Mouse (Mus musculus): Measurements from ENCODE around the gene Gm14214. TPM values are rescaled to one million over a fixed set of nuclear protein-coding genes. Genes with fewer than 3 reads are reported as not detected.

The Gm14214 gene
- polyA plus RNA-seq, 1 experiment from 2014 or later, result not detected

DNA sequence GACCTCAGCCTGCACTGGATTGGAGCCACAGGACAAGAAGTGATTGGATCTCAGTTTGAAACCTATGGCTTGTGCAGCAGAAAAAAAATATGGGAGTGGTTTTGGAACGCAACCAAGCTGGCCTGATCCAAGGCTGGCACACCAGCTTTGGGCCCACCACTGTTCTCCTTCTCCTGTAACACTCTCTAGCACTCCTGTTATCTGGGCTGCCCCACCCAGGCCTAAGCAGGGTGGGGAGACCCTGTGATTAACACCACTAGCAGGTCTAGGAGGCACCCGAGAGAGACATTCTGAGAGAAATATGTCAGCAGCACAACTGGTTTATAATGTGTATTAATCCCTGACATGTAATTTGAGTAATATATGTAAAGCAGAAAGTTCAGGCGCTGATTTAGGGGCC lies 6.6 kb downstream of the Gm14214 start:
- H3K9ac ChIP-seq, result no peak overlapping the region
- no peaks in the 10 kb centered on the region for H3K27me3 ChIP-seq (ENCODE audit: control insufficient read depth, insufficient read depth, low read length)
- H3K4me3 ChIP-seq (replicated peaks; ENCODE audit: low read length), result no peak overlapping the region
- no peak overlapping the region for H3K4me2 ChIP-seq (replicated peaks)
- no peaks in the 10 kb centered on the region for H3K9me3 ChIP-seq (ENCODE audit: control insufficient read depth, low read length)
- H3K36me3 ChIP-seq (replicated peaks; ENCODE audit: control insufficient read depth, insufficient read depth), result no peaks in the 10 kb centered on the region
- ATAC-seq (ENCODE audit: low FRiP score) (no peak), DNase-seq (ENCODE audit: low spot score) (no peak)
- no peaks in the 10 kb centered on the region; the same call in 1 of the 2 replicates for H3K4me1 ChIP-seq (replicated peaks; ENCODE audit: control insufficient read depth, insufficient read depth, low read length)
- 87% methylated on average over 3 of the region's 3 CpGs for WGBS
- no peak overlapping the region for H3K27ac ChIP-seq

- Histone ChIP-seq H3K4me3 (replicated peaks; ENCODE audit: low read length) (no peak overlapping the region), H3K9me3 (ENCODE audit: control insufficient read depth, low read length) (no peaks in the 10 kb centered on the region), H3K4me2 (replicated peaks) (no peak overlapping the region), H3K27ac (no peak overlapping the region), H3K36me3 (replicated peaks; ENCODE audit: control insufficient read depth, insufficient read depth) (no peaks in the 10 kb centered on the region), H3K27me3 (ENCODE audit: control insufficient read depth, insufficient read depth, low read length) (no peaks in the 10 kb centered on the region), H3K9ac (no peak overlapping the region), H3K4me1 (replicated peaks; ENCODE audit: control insufficient read depth, insufficient read depth, low read length) (no peaks in the 10 kb centered on the region; the same call in 1 of the 2 replicates)
- 85% methylated on average over 1 of the region's 1 CpGs for WGBS
- ATAC-seq (ENCODE audit: low FRiP score) (no peak), DNase-seq (ENCODE audit: low spot score) (no peak)
Observed at GRCm38 (mm10) chr2:154758454-154758853, 11.4 kb downstream of the Gm14214 start.

- ATAC-seq (ENCODE audit: low FRiP score) (no peak), DNase-seq (ENCODE audit: low spot score) (no peak)
- Histone ChIP-seq H3K9ac (no peak overlapping the region), H3K27ac (no peak overlapping the region), H3K27me3 (ENCODE audit: control insufficient read depth, insufficient read depth, low read length) (no peaks in the 10 kb centered on the region), H3K36me3 (replicated peaks; ENCODE audit: control insufficient read depth, insufficient read depth) (no peaks in the 10 kb centered on the region), H3K9me3 (ENCODE audit: control insufficient read depth, low read length) (no peaks in the 10 kb centered on the region), H3K4me3 (replicated peaks; ENCODE audit: low read length) (no peak overlapping the region), H3K4me2 (replicated peaks) (no peak overlapping the region), H3K4me1 (replicated peaks; ENCODE audit: control insufficient read depth, insufficient read depth, low read length) (no peaks in the 10 kb centered on the region)
- WGBS, result 79% methylated on average over 5 of the region's 5 CpGs
Observed at GRCm38 (mm10) chr2:154757691-154758090, 12.1 kb downstream of the Gm14214 start.

DNA sequence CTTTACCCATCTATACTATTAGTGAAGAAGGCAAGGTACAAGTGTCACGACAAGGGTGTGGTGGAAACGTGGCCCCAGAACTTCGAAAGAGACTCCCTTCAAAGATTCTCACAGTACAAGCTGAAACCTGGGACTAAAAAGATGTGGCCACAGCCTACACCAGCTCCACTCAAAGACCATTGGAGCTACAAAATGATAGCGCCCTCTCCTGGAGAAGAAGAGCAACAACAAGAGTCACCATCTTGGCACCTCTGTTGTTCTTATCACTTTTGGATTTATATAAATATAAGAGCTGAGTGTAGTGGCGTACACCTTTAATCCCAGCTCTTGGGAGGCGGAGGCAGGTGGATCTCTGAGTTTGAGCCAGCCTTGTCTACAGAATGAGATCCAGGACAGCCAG lies 14.0 kb downstream of the Gm14214 start:
- no peak overlapping the region for H3K27ac ChIP-seq
- DNase-seq (ENCODE audit: low spot score), result no peak
- H3K4me2 ChIP-seq (replicated peaks), result no peak overlapping the region
- 63% methylated on average over 6 of the region's 6 CpGs for WGBS
- H3K9ac ChIP-seq, result no peak overlapping the region
- no peaks in the 10 kb centered on the region for H3K36me3 ChIP-seq (replicated peaks; ENCODE audit: control insufficient read depth, insufficient read depth)
- no peaks in the 10 kb centered on the region for H3K4me1 ChIP-seq (replicated peaks; ENCODE audit: control insufficient read depth, insufficient read depth, low read length)
- H3K4me3 ChIP-seq (replicated peaks; ENCODE audit: low read length), result no peak overlapping the region
- H3K9me3 ChIP-seq (ENCODE audit: control insufficient read depth, low read length), result no peaks in the 10 kb centered on the region
- ATAC-seq (ENCODE audit: low FRiP score), result no peak
- no peaks in the 10 kb centered on the region for H3K27me3 ChIP-seq (ENCODE audit: control insufficient read depth, insufficient read depth, low read length)

DNA sequence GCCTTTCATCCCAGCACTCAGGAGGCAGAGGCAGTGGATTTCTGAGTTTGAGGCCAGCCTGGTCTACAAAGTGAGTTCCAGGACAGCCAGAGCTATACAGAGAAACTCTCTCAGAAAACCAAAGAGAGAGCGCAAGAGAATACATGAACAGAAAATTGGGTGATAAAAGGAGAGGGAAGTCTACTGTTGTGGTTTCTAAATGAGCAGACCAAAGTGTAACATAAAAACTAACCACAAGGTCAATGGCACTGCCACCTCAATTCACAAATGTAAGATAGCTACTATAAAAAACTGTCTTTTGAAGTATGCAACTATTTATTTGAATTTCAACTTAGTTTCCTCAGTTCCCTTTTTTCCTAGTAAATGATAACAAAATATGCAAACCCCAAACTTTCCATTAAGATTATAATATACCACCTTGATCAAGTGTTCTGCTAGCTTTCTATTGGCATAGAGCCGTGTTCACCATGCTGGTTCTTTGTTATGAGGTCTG lies 15.7 kb downstream of the Gm14214 start:
- Histone ChIP-seq H3K9ac (no peak overlapping the region), H3K27me3 (ENCODE audit: control insufficient read depth, insufficient read depth, low read length) (no peaks in the 10 kb centered on the region), H3K4me2 (replicated peaks) (no peak overlapping the region), H3K4me1 (replicated peaks; ENCODE audit: control insufficient read depth, insufficient read depth, low read length) (peaks cover 9% of the 10 kb centered on the region), H3K4me3 (replicated peaks; ENCODE audit: low read length) (no peak overlapping the region), H3K36me3 (replicated peaks; ENCODE audit: control insufficient read depth, insufficient read depth) (no peaks in the 10 kb centered on the region), H3K27ac (no peak overlapping the region), H3K9me3 (ENCODE audit: control insufficient read depth, low read length) (no peaks in the 10 kb centered on the region)
- no peak for DNase-seq (ENCODE audit: low spot score)
- WGBS, result 95% methylated on average over 2 of the region's 2 CpGs
- no peak for ATAC-seq (ENCODE audit: low FRiP score)

GRCm38 (mm10) chr2:154751924-154752323 lies 17.9 kb downstream of the Gm14214 start:
- Histone ChIP-seq H3K27ac (no peak overlapping the region), H3K27me3 (ENCODE audit: control insufficient read depth, insufficient read depth, low read length) (no peaks in the 10 kb centered on the region), H3K4me3 (replicated peaks; ENCODE audit: low read length) (no peak overlapping the region), H3K36me3 (replicated peaks; ENCODE audit: control insufficient read depth, insufficient read depth) (no peaks in the 10 kb centered on the region), H3K4me2 (replicated peaks) (no peak overlapping the region), H3K9me3 (ENCODE audit: control insufficient read depth, low read length) (no peaks in the 10 kb centered on the region), H3K4me1 (replicated peaks; ENCODE audit: control insufficient read depth, insufficient read depth, low read length) (peaks cover 14% of the 10 kb centered on the region), H3K9ac (no peak overlapping the region)
- WGBS, result 47% methylated on average over 8 of the region's 8 CpGs
- ATAC-seq (ENCODE audit: low FRiP score) (no peak), DNase-seq (ENCODE audit: low spot score) (no peak)

DNA sequence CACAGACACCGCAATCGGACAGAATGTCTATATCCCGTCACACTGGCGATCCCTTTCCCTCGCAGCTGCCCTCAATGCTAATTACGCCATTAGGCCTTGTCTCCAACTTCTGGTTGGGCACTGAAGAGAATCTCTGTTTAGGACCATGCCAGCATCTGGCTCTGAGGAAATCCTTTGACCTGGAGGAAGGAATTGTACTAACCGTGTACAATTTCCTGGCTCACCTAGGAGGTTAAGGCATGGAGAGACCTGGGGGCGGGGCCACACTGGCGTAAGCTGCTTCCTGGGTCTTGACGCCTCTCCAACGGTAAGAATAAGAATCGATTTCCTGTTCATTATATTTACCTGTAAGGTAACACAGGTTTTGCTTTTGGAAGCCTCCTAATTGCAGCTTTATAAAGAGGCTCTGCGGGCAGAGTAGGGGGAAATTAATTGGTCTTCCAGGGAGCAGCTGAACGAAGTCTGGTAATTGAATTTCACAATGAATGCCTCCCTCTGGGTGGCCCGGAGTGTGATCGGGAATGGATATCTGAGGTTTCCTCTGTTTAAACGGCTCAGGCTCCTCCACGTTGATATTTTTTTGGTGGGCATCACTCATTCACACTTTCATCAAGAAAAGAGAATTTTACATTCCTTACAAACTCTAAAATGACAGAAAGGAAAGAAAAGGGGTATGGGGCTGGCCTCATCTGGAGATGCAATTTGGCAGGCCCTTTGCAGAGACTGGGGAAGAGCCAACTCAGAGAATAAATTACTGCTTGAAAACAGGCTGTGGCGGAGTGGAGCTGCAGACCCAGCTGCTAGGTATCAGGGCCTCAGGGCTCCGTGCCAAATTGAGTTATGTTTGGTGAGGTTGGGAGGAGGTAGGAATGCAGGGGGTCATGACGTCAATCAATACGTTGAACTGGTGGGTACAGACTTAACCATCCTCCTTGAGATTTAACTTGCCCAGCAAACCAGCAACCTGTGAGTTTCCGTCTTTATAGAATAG lies 20.5 kb downstream of the Gm14214 start:
- Histone ChIP-seq H3K27me3 (ENCODE audit: control insufficient read depth, insufficient read depth, low read length) (no peaks in the 10 kb centered on the region), H3K36me3 (replicated peaks; ENCODE audit: control insufficient read depth, insufficient read depth) (no peaks in the 10 kb centered on the region), H3K27ac (peak overlapping the region; percentile 78), H3K4me2 (replicated peaks) (peak overlapping the region; percentile 28), H3K9ac (no peak overlapping the region), H3K9me3 (ENCODE audit: control insufficient read depth, low read length) (no peaks in the 10 kb centered on the region), H3K4me1 (replicated peaks; ENCODE audit: control insufficient read depth, insufficient read depth, low read length) (peaks cover 14% of the 10 kb centered on the region), H3K4me3 (replicated peaks; ENCODE audit: low read length) (no peak overlapping the region)
- DNase-seq (ENCODE audit: low spot score) (peak; percentile 76), ATAC-seq (ENCODE audit: low FRiP score) (peak; percentile 80)
- WGBS, result 35% methylated on average over 23 of the region's 23 CpGs

DNA sequence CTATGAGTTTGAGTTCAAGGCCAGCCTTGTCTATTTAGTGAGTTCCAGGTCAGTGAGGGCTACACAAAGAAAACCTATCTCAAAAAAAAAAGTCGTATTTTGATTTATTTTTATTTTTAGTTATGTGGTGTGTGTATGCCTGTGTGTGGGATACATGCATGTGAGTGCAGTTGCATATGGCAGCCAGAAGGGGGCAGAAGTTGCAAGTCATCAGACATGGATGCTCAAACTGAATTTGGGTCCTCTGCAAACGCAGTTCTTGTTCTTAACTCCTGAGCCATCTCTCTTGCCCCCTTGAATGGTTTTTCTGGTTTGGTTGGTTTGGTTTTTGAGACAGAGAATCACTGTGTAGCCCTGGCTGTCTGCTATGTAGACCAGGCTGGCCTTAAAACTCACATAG lies 21.4 kb downstream of the Gm14214 start:
- H3K36me3 ChIP-seq (replicated peaks; ENCODE audit: control insufficient read depth, insufficient read depth), result no peaks in the 10 kb centered on the region
- DNase-seq (ENCODE audit: low spot score) (no peak), ATAC-seq (ENCODE audit: low FRiP score) (no peak)
- no peaks in the 10 kb centered on the region for H3K9me3 ChIP-seq (ENCODE audit: control insufficient read depth, low read length)
- 87% methylated on average over 2 of the region's 2 CpGs for WGBS
- H3K27ac ChIP-seq, result peak overlapping the region; percentile 78; the same call in 1 of the 2 replicates
- H3K9ac ChIP-seq, result no peak overlapping the region
- H3K27me3 ChIP-seq (ENCODE audit: control insufficient read depth, insufficient read depth, low read length), result no peaks in the 10 kb centered on the region
- H3K4me1 ChIP-seq (replicated peaks; ENCODE audit: control insufficient read depth, insufficient read depth, low read length), result peaks cover 14% of the 10 kb centered on the region
- no peak overlapping the region for H3K4me3 ChIP-seq (replicated peaks; ENCODE audit: low read length)
- H3K4me2 ChIP-seq (replicated peaks), result no peak overlapping the region

DNA sequence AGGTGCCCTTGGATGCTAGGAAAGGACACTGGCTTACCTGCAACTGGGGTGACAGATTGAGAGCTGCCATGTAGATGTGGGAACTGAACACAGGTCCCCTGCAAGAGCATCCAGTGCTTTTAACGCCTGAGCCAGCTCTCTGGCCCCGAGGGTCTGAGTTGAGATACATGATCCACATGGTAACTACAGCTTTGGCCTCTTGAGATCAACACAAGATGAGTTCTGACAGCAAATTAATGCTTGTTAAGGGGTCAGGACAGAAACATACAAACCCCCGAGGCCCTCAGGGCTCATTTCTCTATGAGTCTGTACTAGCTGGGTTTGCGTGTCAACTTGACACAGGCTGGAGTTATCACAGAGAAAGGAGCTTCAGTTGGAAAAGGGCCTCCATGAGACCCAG lies 25.9 kb downstream of the Gm14214 start:
- no peak for ATAC-seq (ENCODE audit: low FRiP score)
- 67% methylated on average over 4 of the region's 4 CpGs for WGBS
- no peak overlapping the region for H3K9ac ChIP-seq

More for the DNA sequence above, 25.9 kb downstream of the Gm14214 start:
- H3K27ac ChIP-seq, result no peak overlapping the region
- H3K4me3 ChIP-seq (replicated peaks; ENCODE audit: low read length), result no peak overlapping the region
- no peak for DNase-seq (ENCODE audit: low spot score)
- peaks cover 7% of the 10 kb centered on the region; the same call in 1 of the 2 replicates for H3K4me1 ChIP-seq (replicated peaks; ENCODE audit: control insufficient read depth, insufficient read depth, low read length)
- no peak overlapping the region for H3K4me2 ChIP-seq (replicated peaks)
- H3K27me3 ChIP-seq (ENCODE audit: control insufficient read depth, insufficient read depth, low read length), result no peaks in the 10 kb centered on the region
- no peaks in the 10 kb centered on the region for H3K36me3 ChIP-seq (replicated peaks; ENCODE audit: control insufficient read depth, insufficient read depth)
- H3K9me3 ChIP-seq (ENCODE audit: control insufficient read depth, low read length), result no peaks in the 10 kb centered on the region
